Mouse (Mus musculus): ENCODE results near the gene Msh5.
"Not testable (repeated sequence)": the region's sequence is repeated elsewhere in the genome, so short reads cannot be mapped to it uniquely, and the experiment has no call there.

Msh5 gene

GRCm38 (mm10) chr17:35021842-35022477, 24.6 kb downstream of the Msh5 start:
- no peak for DNase-seq

- peak; percentile 80 for DNase-seq
Measured at GRCm38 (mm10) chr17:35021163-35021808, 25.3 kb downstream of the Msh5 start.

GRCm38 (mm10) chr17:35020551-35020950, 26.0 kb downstream of the Msh5 start:
- no peak for DNase-seq

- DNase-seq = no peak
Measured at GRCm38 (mm10) chr17:35019894-35020293, 26.7 kb downstream of the Msh5 start.

GRCm38 (mm10) chr17:35018171-35018570, 28.4 kb downstream of the Msh5 start:
- no peak for DNase-seq

GRCm38 (mm10) chr17:35017706-35018030, 28.9 kb downstream of the Msh5 start:
- DNase-seq = no peak

GRCm38 (mm10) chr17:35016791-35017705, 29.5 kb downstream of the Msh5 start:
- DNase-seq = no peak

- DNase-seq = no peak
Measured at GRCm38 (mm10) chr17:35016376-35016775, 30.2 kb downstream of the Msh5 start, which contains the start of gene Vwa7. TSS of gene Vwa7 (plus strand) at chr17:35016579.

GRCm38 (mm10) chr17:35015296-35015695, 31.2 kb downstream of the Msh5 start:
- DNase-seq = no peak

GRCm38 (mm10) chr17:35013221-35013620, 33.3 kb downstream of the Msh5 start:
- DNase-seq = no peak

- no peak for DNase-seq
Measured at GRCm38 (mm10) chr17:35012430-35012829, 34.1 kb downstream of the Msh5 start.

- DNase-seq = no peak
Measured at GRCm38 (mm10) chr17:35011440-35011839, 35.1 kb downstream of the Msh5 start.

- DNase-seq = no peak
Measured at GRCm38 (mm10) chr17:35009586-35009985, 37.0 kb downstream of the Msh5 start.

- DNase-seq = no peak
Measured at GRCm38 (mm10) chr17:35007387-35007991, 39.1 kb downstream of the Msh5 start.

- DNase-seq = not testable (repeated sequence)
Measured at GRCm38 (mm10) chr17:35005902-35006301, 40.6 kb downstream of the Msh5 start.

- no peak for DNase-seq
Measured at GRCm38 (mm10) chr17:35005158-35005557, 41.4 kb downstream of the Msh5 start.

GRCm38 (mm10) chr17:35004075-35004717, 42.3 kb downstream of the Msh5 start:
- no peak for DNase-seq

GRCm38 (mm10) chr17:35003022-35003838, 43.3 kb downstream of the Msh5 start:
- DNase-seq = no peak

GRCm38 (mm10) chr17:35002153-35002865, 44.2 kb downstream of the Msh5 start:
- no peak for DNase-seq

GRCm38 (mm10) chr17:35001452-35002152, 44.9 kb downstream of the Msh5 start:
- DNase-seq = no peak
